ENCODE assay signal across 10 mouse cellular contexts in genomic region chr2:26485710-26486109, GRCm38 (mm10). TPM values are rescaled to one million over a fixed set of nuclear protein-coding genes. Genes with fewer than 3 reads are reported as not detected.
DNase-seq lines count a peak whose midpoint lies in the region; ATAC-seq lines count a peak whose summit lies in the region.
"Had no signal": no experiment of that assay in that cellular context is flagged by ENCODE, and none has a peak within 500 bp of the region (broad histone marks: within the 10 kb centered on the region; RNA-seq: fewer than 3 reads in every experiment).

No protein-coding gene starts in this region.

- peak overlapping the region; percentile 44 for H3K4me2 ChIP-seq in neural tube, embryonic 11.5 days (ENCODE audit: low read depth)
- H3K4me2 ChIP-seq in hindbrain, embryonic 16.5 days (ENCODE audit: low read length), result peak overlapping the region; percentile 32
- no peak overlapping the region for H3K4me2 ChIP-seq in stomach, embryonic 16.5 days (ENCODE audit: low read depth, low read length)

- H3K9ac ChIP-seq in neural tube, embryonic 11.5 days (ENCODE audit: low read length), result peak overlapping the region; percentile 47
- peak overlapping the region; percentile 48; the same call in 1 of the 2 replicates for H3K9ac ChIP-seq in hindbrain, embryonic 16.5 days (ENCODE audit: low read depth, low read length)
- 0 out of 2 replicates have a peak overlapping the region, but pooled peaks have one; percentile 22 for H3K9ac ChIP-seq in stomach, embryonic 16.5 days (ENCODE audit: low read length)
- H3K9ac ChIP-seq: intestine, embryonic 15.5 days had no signal

- no peaks in the 10 kb centered on the region for H3K9me3 ChIP-seq in neural tube, embryonic 11.5 days (ENCODE audit: control insufficient read depth, low read length)
- H3K9me3 ChIP-seq in hindbrain, embryonic 16.5 days (ENCODE audit: control insufficient read depth, low read length), result no peaks in the 10 kb centered on the region
- no peaks in the 10 kb centered on the region for H3K9me3 ChIP-seq in stomach, embryonic 16.5 days (replicated peaks; ENCODE audit: control insufficient read depth, low read length)
- H3K9me3 ChIP-seq: intestine, embryonic 15.5 days had no signal

- peak overlapping the region; percentile 95 for H3K27ac ChIP-seq in neural tube, embryonic 11.5 days (ENCODE audit: low read depth, low read length)
- H3K27ac ChIP-seq in hindbrain, embryonic 16.5 days (ENCODE audit: low read depth, low read length), result peak overlapping the region; percentile 88
- H3K27ac ChIP-seq in stomach, embryonic 16.5 days (ENCODE audit: low read length), result no peak overlapping the region

- H3K27me3 ChIP-seq in neural tube, embryonic 11.5 days (ENCODE audit: control insufficient read depth, insufficient read depth, low read length), result no peaks in the 10 kb centered on the region
- no peaks in the 10 kb centered on the region for H3K27me3 ChIP-seq in hindbrain, embryonic 16.5 days (replicated peaks; ENCODE audit: control insufficient read depth, insufficient read depth, low read length)
- no peaks in the 10 kb centered on the region for H3K27me3 ChIP-seq in stomach, embryonic 16.5 days (ENCODE audit: control insufficient read depth, insufficient read depth, low read length)
- H3K27me3 ChIP-seq: intestine, embryonic 15.5 days had no signal

- intact Hi-C loops in heart, postnatal 25 days (cut with DNase I), result no loop called here

- 9% methylated on average over 7 of the region's 7 CpGs for WGBS in neural tube, embryonic 11.5 days
- 16% methylated on average over 7 of the region's 7 CpGs for WGBS in hindbrain, embryonic 16.5 days
- WGBS in stomach, embryonic 16.5 days, result 42% methylated on average over 7 of the region's 7 CpGs

- peaks cover 11% of the 10 kb centered on the region for H3K36me3 ChIP-seq in neural tube, embryonic 11.5 days (ENCODE audit: control insufficient read depth, insufficient read depth, low read length)
- H3K36me3 ChIP-seq in hindbrain, embryonic 16.5 days (ENCODE audit: control insufficient read depth, insufficient read depth, low read length), result no peaks in the 10 kb centered on the region
- peaks cover 10% of the 10 kb centered on the region; the same call in 1 of the 2 replicates for H3K36me3 ChIP-seq in stomach, embryonic 16.5 days (ENCODE audit: control insufficient read depth, insufficient read depth, low read length)

- DNase-seq in frontal cortex, postnatal 10 days (ENCODE audit: low spot score in 2 of 2), result peak; percentile 57 to 61
- DNase-seq in frontal cortex, postnatal 14 days (ENCODE audit: low spot score in 2 of 2), result no peak
- DNase-seq in neural tube, embryonic 11.5 days (ENCODE audit: low spot score), result peak; percentile 78
- no peak for DNase-seq in neural tube, embryonic 10.5 days (ENCODE audit: extremely low spot score, low spot score)
- DNase-seq in gastrocnemius, postnatal 4 days (ENCODE audit: low spot score in 2 of 2), result no peak
- DNase-seq in heart, postnatal 25 days (ENCODE audit: low spot score), result no peak
- DNase-seq: lung, postnatal 10 days had no signal

- no peak overlapping the region for H3K4me3 ChIP-seq in neural tube, embryonic 11.5 days (ENCODE audit: low read depth, low read length)
- H3K4me3 ChIP-seq in hindbrain, embryonic 16.5 days (ENCODE audit: low read length), result no peak overlapping the region
- H3K4me3 ChIP-seq in stomach, embryonic 16.5 days (replicated peaks; ENCODE audit: low read length), result no peak overlapping the region
- H3K4me3 ChIP-seq: intestine, embryonic 15.5 days had no signal

- H3K4me1 ChIP-seq in neural tube, embryonic 11.5 days (ENCODE audit: control insufficient read depth, insufficient read depth, low read length), result peaks cover 77% of the 10 kb centered on the region
- peaks cover 77% of the 10 kb centered on the region for H3K4me1 ChIP-seq in hindbrain, embryonic 16.5 days (ENCODE audit: control insufficient read depth, insufficient read depth, low read depth, low read length)
- H3K4me1 ChIP-seq in stomach, embryonic 16.5 days (ENCODE audit: control insufficient read depth, insufficient read depth, low read length), result peaks cover 86% of the 10 kb centered on the region

- peak; percentile 25; the same call in 1 of the 2 replicates for ATAC-seq in neural tube, embryonic 11.5 days (ENCODE audit: insufficient read depth, low FRiP score, low TSS enrichment)
- ATAC-seq in hindbrain, embryonic 16.5 days, result peak; percentile 79
- no peak for ATAC-seq in stomach, embryonic 16.5 days (ENCODE audit: insufficient read depth, low FRiP score)
- ATAC-seq: intestine, embryonic 15.5 days had no signal

RNA-seq across cellular contexts. Expression of gene Notch1, which starts 30.8 kb away (rescaled TPM):
- polyA plus RNA-seq in neural tube, embryonic 11.5 days (2014; fragmentation: Nextera tagmentation; extraction: Ambion mirVana), result 56.9 and 60.4 TPM in 2 replicates
- 13.3 and 15.1 TPM in 2 replicates for polyA plus RNA-seq in hindbrain, embryonic 16.5 days (2015; fragmentation: Nextera tagmentation; extraction: Ambion mirVana)
- 14.1 and 15.4 TPM in 2 replicates for polyA plus RNA-seq in stomach, embryonic 16.5 days (2015; fragmentation: Nextera tagmentation; extraction: Ambion mirVana)
- total RNA-seq in gastrocnemius, postnatal 4 days (2021), result 10 to 100 TPM; 48.4 to 52.9 TPM
- 10 to 100 TPM; 27.5 to 32.3 TPM for total RNA-seq in heart, postnatal 25 days (2021)

RNA-seq across cellular contexts. Expression of gene Sec16a, which starts 40.7 kb away (rescaled TPM):
- polyA plus RNA-seq in neural tube, embryonic 11.5 days (2014; fragmentation: Nextera tagmentation; extraction: Ambion mirVana), result 40.2 and 40.5 TPM in 2 replicates
- 15.4 and 19.3 TPM in 2 replicates for polyA plus RNA-seq in hindbrain, embryonic 16.5 days (2015; fragmentation: Nextera tagmentation; extraction: Ambion mirVana)
- 28.2 and 31.5 TPM in 2 replicates for polyA plus RNA-seq in stomach, embryonic 16.5 days (2015; fragmentation: Nextera tagmentation; extraction: Ambion mirVana)
- 10 to 100 TPM; 40.9 to 45.4 TPM for total RNA-seq in gastrocnemius, postnatal 4 days (2021)
- total RNA-seq in heart, postnatal 25 days (2021), result 10 to 100 TPM; 34.9 to 38.8 TPM

Comparison
In these comparisons a context has a peak if more than half of its experiments do, and no peak if none do; other contexts are left out.
1. DNase-seq: peak in frontal cortex, postnatal 10 days (2 of 2) and neural tube, embryonic 11.5 days (single experiment); none in frontal cortex, postnatal 14 days (0 of 2), neural tube, embryonic 10.5 days (single experiment), gastrocnemius, postnatal 4 days (0 of 2) and heart, postnatal 25 days (single experiment).
2. Peak in every context shown above with its lines, with median percentiles within 50 percentile points of each other: H3K9ac ChIP-seq.